Mouse (Mus musculus) CH12.LX (cell line): ENCODE results near the gene Entpd4b.
"Not testable (repeated sequence)": the region's sequence is repeated elsewhere in the genome, so short reads cannot be mapped to it uniquely, and the experiment has no call there.

ENCODE experiments used
- NRF1 ChIP-seq: IDR thresholded peaks from 2 replicates; pipeline ENCODE4 v1.6.1; 2014; ENCODE audit warnings: low read depth, mild to moderate bottlenecking, inconsistent platforms, low read length, improper control_type of control experiment, moderate library complexity
- UBTF ChIP-seq: IDR thresholded peaks from 2 replicates; pipeline ENCODE4 v1.6.1; 2012; ENCODE audit warnings: low read depth, mild to moderate bottlenecking, inconsistent platforms, low read length, improper control_type of control experiment, moderate library complexity

- not testable (repeated sequence) for TF ChIP-seq NRF1, UBTF
Measured at GRCm38 (mm10) chr14:69526202-69526601, 29.0 kb upstream of the Entpd4b start.
